Mouse (Mus musculus) olfactory bulb, adult 2 months (tissue): ENCODE measurements around the gene Cdk12. TPM values are rescaled to one million over a fixed set of nuclear protein-coding genes. Genes with fewer than 3 reads are reported as not detected.
A peak's percentile ranks its signal among the peaks of the same experiment; 100 is the strongest.
"Not testable (repeated sequence)": the region's sequence is repeated elsewhere in the genome, so short reads cannot be mapped to it uniquely, and the experiment has no call there.

Source experiments
- H3K27ac ChIP-seq: fragments of 200-500 bp; 2 replicates; pipeline ENCODE4 v1.5.1; 2012; ENCODE audit warnings: low read depth, low read length; ENCODE audit not compliant: insufficient read depth
- H3K4me1 ChIP-seq: fragments of 200-500 bp; 2 replicates; pipeline ENCODE4 v1.6.1; 2012; ENCODE audit warnings: low read length; ENCODE audit not compliant: control insufficient read depth, insufficient read depth
- H3K4me3 ChIP-seq: fragments of 200-500 bp; 2 replicates; pipeline ENCODE4 v1.5.1; 2012; ENCODE audit warnings: mild to moderate bottlenecking, low read depth, low read length, moderate library complexity; ENCODE audit not compliant: insufficient read depth
- CTCF ChIP-seq: fragments of 200-500 bp; IDR thresholded peaks from 2 replicates; pipeline ENCODE4 v1.5.1; 2012; ENCODE audit warnings: low read depth, mild to moderate bottlenecking, low read length, moderate library complexity; ENCODE audit not compliant: insufficient read depth
- POLR2A ChIP-seq: fragments of 200-500 bp; IDR thresholded peaks from 2 replicates; pipeline ENCODE4 v1.6.1; 2012; ENCODE audit warnings: mild to moderate bottlenecking, low read depth, low read length, moderate library complexity; ENCODE audit not compliant: insufficient read depth
- WGBS: fragments of 180-500 bp; shearing (Covaris S2); methylation state at CpG from one replicate; pipeline ENCODE4 v1.1.7; 2018; 5-methylcytosine and 5-hydroxymethylcytosine counted together
- polyA plus RNA-seq: library from polyadenylated mRNA; stranded (reverse); fragments of >200 nt; gene quantifications from 2 replicates; pipeline ENCODE4 v1.2.4, GENCODE M21; 2012; ENCODE audit warnings: low replicate concordance; ENCODE audit not compliant: missing spikeins, insufficient read depth, insufficient read length

The Cdk12 gene
- polyA plus RNA-seq, result not detected in 2 replicates

DNA sequence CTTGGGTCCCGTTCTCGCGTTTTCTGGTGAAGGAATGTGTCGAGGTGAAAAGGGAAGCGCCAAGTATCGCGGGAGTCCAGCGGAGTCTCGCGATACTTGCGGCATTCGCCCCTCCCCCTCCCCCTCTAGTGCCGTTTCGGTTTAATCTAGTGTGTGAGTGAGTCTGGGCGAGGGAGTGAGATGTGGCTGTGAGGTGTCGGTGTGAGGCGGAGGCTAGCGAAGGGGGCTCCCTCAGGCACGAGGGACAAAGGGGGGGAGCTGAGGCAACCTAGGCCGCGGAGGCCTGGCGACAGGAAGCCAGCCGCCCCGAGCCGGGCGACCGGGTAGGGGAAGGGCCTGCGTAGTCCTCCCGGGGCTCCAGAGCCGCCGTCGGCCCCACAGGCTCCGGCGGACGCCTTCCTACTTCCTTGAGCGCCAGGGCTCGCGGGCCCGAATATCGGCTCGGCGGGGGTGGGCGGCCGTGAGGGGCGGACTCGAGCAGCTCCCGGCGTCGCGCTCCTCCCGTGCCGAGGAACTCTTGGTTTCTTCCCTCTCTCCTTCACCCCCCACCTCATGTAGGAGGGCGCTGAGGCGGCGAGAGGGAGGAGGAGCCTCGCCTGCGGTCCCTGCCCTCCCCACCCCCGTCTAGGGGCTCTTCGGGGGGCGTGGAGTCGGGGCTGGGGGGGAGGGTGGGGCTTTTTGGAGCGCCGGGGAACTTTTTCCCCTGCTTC lies at the start of gene Cdk12:
Gene Cdk12 (plus strand): TSS at position 419 of the 710 bp plus-strand sequence.
- WGBS, result 1% methylated on average over 63 of the region's 63 CpGs
- Histone ChIP-seq H3K4me1 (peaks cover 2% of the 10 kb centered on the region; the same call in 1 of the 2 replicates), H3K4me3 (peak within 1 kb of the TSS; percentile 98), H3K27ac (peak within 1 kb of the TSS; percentile 100)
- TF ChIP-seq POLR2A, result peak; percentile 59; the same call in 1 of the 2 replicates
- TF ChIP-seq CTCF, result no peak

DNA sequence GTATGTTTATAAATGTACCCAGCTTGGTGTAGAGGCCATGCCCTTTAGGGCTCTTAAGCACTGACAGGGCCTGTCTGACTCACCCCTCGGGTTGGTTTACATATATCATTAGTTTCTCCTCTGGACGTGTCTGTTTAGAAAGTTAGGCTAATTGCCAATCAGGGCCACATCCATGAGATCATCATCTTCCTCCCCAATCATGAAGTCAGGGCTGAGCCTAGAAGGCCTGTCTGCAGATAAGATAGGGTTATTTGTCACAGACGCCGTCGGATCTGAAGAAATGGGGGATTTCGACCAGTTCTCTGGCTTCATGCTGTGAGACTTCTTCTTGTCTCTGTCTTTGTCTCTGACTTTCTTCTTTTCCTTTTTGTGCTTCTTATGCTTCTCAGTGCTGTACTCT lies 47.8 kb upstream of the Cdk12 start:
- no peak for TF ChIP-seq POLR2A
- TF ChIP-seq CTCF, result no peak
- Histone ChIP-seq H3K4me3 (no peak overlapping the region), H3K4me1 (0 out of 2 replicates have a peak, but pooled peaks cover 2% of the 10 kb centered on the region), H3K27ac (no peak overlapping the region)
- WGBS, result 74% methylated on average over 6 of the region's 6 CpGs

GRCm38 (mm10) chr11:98168400-98168799 lies 34.5 kb upstream of the Cdk12 start:
- Histone ChIP-seq H3K4me3 (no peak overlapping the region), H3K27ac (no peak overlapping the region), H3K4me1 (no peaks in the 10 kb centered on the region)
- 95% methylated on average over 1 of the region's 1 CpGs for WGBS
- no peak for TF ChIP-seq CTCF
- no peak for TF ChIP-seq POLR2A

DNA sequence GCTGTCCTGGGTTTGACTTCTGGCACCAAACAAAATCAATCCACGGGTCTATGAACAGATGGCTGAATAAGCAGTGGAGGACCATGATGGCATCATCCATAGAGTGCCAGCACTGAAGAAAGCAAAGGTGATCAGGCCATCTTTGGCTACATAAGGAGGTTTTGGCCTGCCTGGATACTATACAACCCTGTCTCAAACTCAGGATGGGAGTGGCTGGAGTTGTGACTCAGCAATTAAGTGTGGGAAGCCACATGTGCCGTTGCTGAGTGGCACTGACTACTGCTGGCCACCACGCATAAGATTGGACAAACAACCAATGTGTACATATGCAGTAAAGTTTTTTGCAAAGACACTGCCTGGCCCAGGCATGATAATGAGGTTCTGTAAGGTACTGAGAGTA lies 20.7 kb upstream of the Cdk12 start:
- WGBS, result 92% methylated on average over 3 of the region's 3 CpGs
- not testable (repeated sequence) for H3K4me3 ChIP-seq, H3K4me1 ChIP-seq, H3K27ac ChIP-seq

GRCm38 (mm10) chr11:98187640-98188395 lies 15.0 kb upstream of the Cdk12 start:
- TF ChIP-seq POLR2A (no peak), CTCF (no peak)
- H3K27ac ChIP-seq, result no peak overlapping the region
- H3K4me3 ChIP-seq, result no peak overlapping the region
- H3K4me1 ChIP-seq, result peaks cover 5% of the 10 kb centered on the region; the same call in 1 of the 2 replicates
- 91% methylated on average over 9 of the region's 9 CpGs for WGBS

GRCm38 (mm10) chr11:98190820-98191219 lies 12.0 kb upstream of the Cdk12 start:
- TF ChIP-seq CTCF (no peak), POLR2A (no peak)
- Histone ChIP-seq H3K27ac (no peak overlapping the region), H3K4me3 (no peak overlapping the region), H3K4me1 (peaks cover 5% of the 10 kb centered on the region; the same call in 1 of the 2 replicates)
- 62% methylated on average over 5 of the region's 5 CpGs for WGBS

DNA sequence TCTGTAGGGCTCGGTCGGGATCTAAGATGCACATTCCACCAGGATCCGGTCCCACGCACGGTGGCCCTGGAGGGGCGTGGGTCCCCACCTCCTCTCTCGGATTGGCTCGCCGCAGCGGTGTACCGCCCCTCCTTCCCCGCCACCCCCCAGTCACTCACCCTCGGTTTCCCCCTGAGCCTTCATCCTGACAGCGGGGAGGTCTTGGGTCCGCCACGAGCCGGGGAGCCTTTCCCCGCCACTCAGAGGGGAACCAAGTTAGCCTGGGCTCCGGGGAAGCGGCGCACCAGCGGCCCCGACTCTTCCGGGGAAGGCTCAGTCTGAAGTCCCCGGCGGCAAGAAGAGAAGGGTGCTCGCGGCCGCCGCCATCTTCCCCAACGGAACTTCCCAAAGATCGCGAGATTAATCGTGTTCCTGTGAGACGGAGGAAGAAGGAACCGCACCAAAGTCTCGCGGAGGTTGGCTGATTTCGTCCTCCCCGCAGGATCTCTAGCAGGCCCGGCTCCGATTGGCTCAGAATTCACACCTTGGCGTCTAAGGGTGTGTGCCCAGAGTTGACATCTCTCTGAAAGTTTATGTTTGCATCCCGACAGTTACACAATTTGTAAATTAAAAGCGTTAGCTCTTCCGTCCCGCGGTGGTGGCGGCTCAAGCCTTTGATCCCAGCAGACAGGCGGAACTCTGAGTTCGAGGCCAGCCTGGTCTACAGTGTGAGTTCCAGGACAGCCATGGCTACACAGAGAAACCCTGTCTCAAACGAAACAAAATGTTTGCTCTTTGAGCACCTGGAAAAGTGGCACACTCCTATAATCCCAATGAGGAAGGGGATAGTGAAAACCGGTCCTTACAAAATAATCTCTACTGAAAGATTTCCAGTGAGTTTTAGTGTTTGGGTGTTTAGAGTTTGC lies 9.7 kb upstream of the Cdk12 start, which contains the start of gene Med1:
Gene Med1 (minus strand): TSS at position 393 of the 905 bp plus-strand sequence.
- H3K4me1 ChIP-seq, result peaks cover 5% of the 10 kb centered on the region; the same call in 1 of the 2 replicates
- H3K4me3 ChIP-seq, result peak within 1 kb of the TSS; percentile 99
- under 1% methylated on average over 53 of the region's 53 CpGs for WGBS
- peak within 1 kb of the TSS; percentile 84 for H3K27ac ChIP-seq
- peak; percentile 74 for TF ChIP-seq POLR2A
- no peak for TF ChIP-seq CTCF

DNA sequence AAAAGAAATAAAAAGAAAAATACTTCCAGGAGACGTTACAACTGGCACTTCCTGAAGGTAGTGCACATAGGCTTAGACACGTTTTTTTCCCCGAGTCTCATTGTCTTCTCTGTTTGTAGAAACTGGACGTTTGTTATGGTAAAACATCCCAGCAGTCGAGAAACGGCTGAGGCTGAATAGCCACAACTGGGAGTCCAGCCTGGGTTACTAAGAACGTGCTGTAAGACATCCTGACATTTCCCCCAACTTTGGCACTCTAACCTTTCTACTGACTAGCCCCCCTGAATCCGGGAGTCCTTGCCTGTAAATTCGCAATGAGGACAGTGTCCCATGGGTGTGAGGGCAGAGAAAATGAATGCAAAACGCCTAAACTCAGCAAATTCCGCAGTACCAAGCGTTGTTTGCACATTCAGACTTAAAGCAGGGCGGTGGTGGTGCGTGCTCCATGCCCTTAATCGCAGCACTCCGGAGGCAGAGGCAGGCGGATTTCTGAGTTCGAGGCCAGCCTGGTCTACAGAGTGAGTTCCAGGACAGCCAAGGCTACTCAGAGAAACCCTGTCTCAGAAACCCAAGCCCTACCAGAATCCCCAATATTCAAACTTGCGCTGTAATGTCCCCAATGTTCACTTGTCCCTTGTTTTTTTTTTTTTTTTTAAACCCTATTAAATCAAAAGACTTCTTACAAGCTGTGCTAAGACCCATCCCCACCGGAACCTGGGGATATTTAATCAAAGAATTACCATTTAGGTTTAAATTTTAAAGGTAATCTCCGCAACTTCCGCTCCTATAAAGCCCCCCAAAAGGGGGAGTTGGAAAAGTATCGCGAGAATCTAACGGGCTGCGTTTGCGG lies 843 bp upstream of the Cdk12 start:
- TF ChIP-seq CTCF (no peak), POLR2A (no peak)
- H3K4me1 ChIP-seq, result peaks cover 2% of the 10 kb centered on the region; the same call in 1 of the 2 replicates
- H3K27ac ChIP-seq, result peak overlapping the region; percentile 68
- H3K4me3 ChIP-seq, result peak overlapping the region; percentile 53
- WGBS, result 1% methylated on average over 27 of the region's 27 CpGs
